Mouse (Mus musculus) myocyte (in vitro differentiated cells): ENCODE results near the gene Catsper1.

Experiments used
- MAX ChIP-seq: IDR thresholded peaks from one replicate; pipeline ENCODE4 v1.6.1; 2011; ENCODE audit warnings: low read depth, mild to moderate bottlenecking, control low read depth
- POLR2A ChIP-seq: IDR thresholded peaks from one replicate; pipeline ENCODE4 v1.6.1; 2011; ENCODE audit warnings: low read depth, mild to moderate bottlenecking, control low read depth, moderate library complexity; ENCODE audit not compliant: insufficient read length
- POLR2AphosphoS2 ChIP-seq: IDR thresholded peaks from one replicate; pipeline ENCODE4 v1.6.1; 2011; ENCODE audit warnings: low read depth, control low read depth; ENCODE audit not compliant: insufficient read length
- TCF12 ChIP-seq: IDR thresholded peaks from one replicate; pipeline ENCODE4 v1.6.1; 2011; ENCODE audit warnings: mild to moderate bottlenecking, control low read depth; ENCODE audit not compliant: poor library complexity, insufficient read depth, severe bottlenecking
- USF1 ChIP-seq: IDR thresholded peaks from one replicate; pipeline ENCODE4 v1.6.1; 2011; ENCODE audit warnings: low read depth, mild to moderate bottlenecking, control low read depth, moderate library complexity

- no peak for TF ChIP-seq POLR2A
- no peak for TF ChIP-seq TCF12
- no peak for TF ChIP-seq USF1
- no peak for TF ChIP-seq POLR2AphosphoS2
- no peak for TF ChIP-seq MAX
Measured at GRCm38 (mm10) chr19:5313189-5313588, 22.4 kb upstream of the Catsper1 start.
